Mouse (Mus musculus): Measurements from ENCODE around the gene Clca2.

Gene Clca2

DNA sequence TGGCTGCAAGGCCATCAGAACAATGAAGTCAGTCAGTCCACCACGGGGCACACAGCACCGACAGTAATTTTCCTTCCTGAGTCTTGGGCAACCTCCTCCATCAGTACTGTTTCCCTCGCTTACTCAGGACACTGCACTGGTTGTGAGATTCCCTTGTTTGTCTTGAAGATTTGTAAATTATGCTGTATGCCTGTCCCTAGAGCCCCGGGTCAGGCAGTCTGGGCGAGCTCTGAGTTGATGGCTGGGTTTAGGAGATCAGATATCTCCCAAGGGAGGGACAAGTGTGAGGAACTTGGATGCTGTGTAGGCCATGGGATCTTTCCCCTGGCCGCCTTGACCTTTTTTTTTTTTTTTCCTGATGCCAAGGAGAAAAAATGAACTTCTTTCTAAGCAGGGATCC, at the start of gene Clca2:
Gene Clca2, minus strand, starts transcription at position 153 of the 400 bp plus-strand sequence.
- DNase-seq = no peak

DNA sequence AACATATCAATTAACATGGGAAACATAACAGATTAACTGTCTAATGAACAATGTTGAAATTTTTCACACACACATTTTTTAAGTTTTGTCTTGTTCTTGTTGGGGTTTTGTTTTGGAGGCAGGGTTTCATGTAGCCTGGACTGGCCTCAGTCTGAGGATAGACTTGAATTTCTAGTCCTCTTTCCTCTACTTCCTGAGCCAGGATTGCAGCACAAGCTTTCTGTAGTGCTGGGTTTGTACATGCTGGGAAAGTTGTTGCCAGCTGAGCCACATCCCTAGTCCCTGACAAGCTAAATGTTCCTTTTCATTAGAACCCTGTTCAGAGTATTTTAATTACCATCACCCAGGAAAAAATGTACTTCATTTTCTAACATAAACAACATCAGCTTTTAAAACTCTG, 48.7 kb upstream of the Clca2 start:
- DNase-seq = no peak

DNA sequence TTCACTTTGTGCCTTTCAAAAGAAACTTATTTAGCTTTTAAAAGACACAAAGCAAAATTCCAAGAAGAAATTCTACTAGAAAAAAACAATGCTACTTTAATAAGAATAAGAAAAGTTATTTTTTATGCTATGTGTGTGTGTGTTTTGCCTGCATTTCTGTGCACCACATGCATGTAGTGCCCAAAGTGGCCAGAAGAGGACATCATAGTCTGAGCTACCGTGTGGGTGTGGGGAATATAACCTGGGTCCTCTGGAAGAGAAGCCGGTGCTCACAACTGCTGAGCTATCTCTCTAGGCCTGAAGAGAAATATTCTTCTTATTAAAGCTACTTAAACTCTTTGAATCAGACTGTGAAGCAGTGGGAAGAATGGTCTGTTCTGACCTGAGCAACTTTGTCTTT, 48.2 kb upstream of the Clca2 start:
- no peak for DNase-seq

DNA sequence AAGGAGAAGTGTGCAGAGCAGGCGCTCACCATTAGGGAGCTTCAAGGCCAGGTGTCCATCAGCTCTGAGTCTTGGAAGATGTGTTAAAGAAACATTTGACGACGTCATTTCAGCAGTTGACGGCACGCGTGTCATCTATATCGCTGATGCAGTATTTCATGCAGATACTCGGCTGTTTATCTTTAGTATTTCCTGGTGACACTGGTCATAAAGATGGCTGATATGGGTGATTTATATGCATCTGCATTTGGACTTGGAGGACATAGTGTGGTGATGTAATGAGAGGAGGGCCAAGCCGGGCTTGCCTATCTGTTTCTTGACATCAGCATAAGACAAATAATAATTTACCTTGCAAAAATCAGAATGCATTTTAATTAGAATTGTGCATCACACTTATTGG, 47.6 kb upstream of the Clca2 start:
- DNase-seq = no peak

DNA sequence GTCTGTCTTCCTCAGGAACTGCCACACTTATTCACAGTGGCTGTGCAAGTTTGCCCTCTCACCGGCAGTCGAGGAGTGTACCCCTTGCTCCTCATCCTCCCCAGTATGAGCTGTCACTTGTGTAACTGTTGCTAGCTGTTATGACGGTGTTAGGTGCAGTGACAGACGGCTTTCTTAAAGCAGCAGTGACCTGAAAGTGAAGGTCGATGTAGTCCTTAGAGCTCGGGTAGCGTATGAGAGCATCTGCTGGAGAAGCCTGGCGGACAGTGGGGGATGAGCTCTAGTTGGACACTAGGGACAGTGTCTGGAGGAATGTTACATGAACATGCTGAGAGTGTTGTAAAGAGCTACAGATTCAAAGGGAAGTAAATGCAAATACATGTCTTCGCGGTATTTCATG, 44.6 kb upstream of the Clca2 start:
- DNase-seq = no peak

DNA sequence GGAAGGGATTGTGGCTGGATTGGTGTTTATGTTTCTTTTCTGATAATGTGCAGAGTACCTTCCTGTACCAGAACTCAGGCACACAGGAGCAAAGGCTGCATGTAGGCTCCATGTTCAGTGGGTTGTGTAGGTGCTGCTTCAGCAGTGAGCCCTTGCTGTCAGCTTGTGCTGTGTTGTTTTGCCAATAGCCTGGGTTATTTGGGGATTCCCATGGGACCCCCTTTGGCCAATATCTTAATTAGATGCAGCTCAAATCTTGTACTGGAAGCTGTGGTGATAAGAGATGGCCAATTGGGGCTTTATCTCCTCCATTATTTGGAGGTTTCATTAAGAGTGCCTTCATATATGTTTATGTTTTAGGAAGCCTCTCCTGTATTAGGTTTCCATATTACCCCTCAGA, 43.7 kb upstream of the Clca2 start:
- no peak for DNase-seq

DNA sequence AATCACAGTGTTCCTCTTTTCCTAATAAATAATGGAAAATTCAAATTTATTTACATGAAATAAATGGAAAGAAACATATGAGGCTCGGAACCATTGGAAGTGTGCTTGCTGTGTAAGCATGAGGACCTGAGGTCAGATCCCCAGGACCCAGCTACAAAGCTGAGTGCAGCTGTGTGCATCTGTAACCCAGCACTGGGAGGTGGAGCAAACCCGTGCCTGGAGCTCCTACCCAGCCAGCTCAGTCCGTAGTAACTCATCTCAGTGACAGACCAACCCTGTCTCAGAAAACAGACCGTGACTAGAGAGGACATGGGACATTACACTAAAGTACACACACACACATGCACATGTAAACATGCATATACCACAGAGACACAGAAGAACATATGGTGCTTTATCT, 41.0 kb upstream of the Clca2 start:
- no peak for DNase-seq

DNA sequence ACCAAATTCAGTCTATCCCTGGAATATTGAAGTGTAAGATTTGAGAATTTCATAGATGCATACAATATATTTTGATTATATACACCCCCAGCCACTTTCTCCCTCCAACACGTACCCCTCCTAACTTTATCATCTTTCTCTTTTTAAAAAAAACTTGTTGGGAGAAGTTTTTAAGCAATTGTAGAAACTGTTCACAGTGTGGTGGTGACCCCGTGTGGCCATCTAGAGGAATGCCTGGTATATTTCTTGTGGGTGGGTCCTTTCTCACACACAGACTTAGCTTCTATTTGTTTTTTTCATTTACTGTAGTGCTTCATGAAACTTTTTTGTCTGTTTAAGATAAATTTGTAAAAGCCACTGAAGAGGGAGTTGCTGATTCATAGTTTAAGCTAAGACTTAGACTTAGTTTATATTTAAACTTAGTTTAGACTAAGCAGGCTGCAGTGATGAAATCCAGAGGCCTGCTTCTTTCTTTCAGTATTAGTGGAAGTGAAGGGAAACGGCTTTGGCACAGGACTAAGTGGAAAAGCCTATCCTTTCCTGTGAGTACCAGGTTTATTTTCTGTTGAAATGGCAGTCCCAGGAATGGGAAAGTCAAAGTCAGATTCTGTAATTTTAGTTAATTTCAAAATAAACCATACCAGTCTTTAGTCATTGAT, 32.1 kb upstream of the Clca2 start:
- DNase-seq = peak; percentile 5

DNA sequence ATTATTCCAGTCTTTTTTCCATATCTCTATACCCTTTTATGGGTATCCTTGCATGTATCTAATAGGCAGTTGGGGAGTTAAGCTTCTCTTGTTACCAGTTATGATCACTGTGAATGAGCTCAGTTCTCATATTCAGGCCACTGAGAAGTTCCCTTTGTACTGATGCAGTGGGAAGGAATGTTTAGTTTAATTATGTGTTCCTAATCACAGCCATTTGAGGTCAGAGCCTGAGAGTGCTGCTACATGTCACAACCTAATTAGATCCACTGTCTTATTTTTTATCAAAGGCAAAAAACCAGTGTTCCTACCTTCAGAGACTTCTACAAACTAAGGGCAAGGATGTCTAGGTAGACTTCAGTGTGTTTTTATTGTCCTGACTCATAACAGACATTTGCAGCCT, 30.1 kb upstream of the Clca2 start:
- no peak for DNase-seq

DNA sequence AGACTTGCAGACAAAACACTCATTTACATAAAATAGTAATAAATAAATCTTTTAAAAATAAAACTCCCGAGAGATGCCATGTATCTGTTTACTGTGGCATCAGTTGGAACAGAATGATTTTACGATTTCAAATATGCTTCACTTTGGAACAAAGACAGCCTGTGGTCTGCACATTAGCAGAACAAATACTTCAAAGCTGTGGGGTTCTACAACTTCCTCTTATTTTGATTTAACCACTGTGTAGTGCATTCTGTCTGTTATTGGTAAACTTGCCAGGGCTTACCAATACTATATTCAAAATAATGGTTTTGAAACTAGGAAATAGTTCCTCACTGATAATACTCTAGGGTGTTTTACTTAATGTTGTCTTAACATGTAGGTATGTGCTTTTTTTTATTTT, 27.4 kb upstream of the Clca2 start:
- DNase-seq = no peak

DNA sequence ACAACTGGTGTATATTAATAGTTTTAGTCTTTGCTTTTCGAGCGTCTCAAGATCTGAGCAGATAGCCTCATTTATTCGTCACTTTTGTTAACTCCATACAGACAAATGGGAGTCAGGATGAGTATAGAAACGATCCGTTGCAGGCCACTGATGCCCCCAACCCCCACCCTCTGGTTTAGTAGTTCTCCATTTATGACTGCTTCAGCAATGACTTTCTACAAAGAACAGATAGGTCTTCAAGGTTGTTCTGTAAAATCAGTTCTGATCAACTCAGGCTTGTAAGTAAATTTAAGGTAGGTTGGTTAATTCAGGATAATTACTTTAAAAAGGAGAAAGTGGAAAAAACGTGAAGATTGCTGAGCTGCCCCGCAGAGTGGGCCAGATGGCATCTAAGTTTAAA, 20.2 kb upstream of the Clca2 start:
- peak; percentile 10 for DNase-seq

DNA sequence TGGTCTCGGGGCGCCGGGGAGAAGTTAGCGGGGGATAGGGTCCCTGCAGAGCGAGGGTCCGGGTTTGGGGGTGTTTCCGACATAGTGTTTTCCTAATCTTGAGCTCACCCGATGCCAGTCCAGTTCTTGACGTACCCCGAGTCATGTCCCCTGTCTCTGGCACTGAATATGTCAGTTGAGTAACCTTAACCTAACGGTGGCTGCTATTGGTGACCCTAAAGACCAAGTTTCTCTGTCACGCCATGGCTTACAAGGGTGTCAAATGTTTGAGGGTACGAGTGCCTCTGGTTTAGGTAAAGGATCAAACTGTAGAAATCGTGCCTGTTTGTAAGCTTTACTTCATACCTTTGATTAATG, 19.7 kb upstream of the Clca2 start:
- DNase-seq = no peak

DNA sequence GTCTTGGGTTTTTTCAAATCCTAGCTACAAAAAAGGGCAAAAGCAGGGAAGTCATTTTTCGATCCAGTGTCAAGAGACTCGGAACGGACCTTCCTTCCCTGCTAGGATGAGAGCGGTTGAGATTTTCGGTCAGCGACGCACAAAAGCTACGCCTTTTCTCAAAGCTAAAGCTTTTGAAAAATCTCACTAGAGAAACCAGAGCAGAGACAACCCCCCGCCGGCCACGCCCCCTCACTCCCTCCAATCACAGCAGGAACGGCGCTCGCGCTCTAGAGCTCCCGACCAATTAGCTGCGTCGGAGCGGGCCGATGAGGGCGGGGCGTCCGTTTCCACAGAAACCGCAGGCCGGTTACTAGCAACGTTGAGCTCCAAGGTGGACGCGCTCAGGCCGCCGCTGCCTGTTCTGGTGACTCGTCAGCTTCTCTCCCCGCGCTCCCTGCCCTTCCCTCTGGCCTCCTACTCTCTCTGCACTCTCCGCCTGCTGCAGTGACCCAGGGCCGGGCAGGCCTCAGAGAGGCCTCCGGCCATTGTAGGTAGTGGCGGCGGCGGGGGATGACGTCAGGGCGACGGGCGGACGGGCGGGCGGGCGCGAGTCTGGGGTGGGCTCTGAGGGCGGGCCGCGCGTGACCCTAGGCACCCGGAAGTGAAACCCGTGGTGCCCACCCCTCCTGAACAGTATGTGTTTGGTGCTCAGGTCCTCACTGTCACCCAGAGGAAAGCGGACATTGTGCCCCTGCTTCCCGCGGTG, 19.2 kb upstream of the Clca2 start, which contains the start of gene Odf2l:
Gene Odf2l, plus strand, starts transcription at position 335 of the 748 bp plus-strand sequence.
- DNase-seq = peak; percentile 98

DNA sequence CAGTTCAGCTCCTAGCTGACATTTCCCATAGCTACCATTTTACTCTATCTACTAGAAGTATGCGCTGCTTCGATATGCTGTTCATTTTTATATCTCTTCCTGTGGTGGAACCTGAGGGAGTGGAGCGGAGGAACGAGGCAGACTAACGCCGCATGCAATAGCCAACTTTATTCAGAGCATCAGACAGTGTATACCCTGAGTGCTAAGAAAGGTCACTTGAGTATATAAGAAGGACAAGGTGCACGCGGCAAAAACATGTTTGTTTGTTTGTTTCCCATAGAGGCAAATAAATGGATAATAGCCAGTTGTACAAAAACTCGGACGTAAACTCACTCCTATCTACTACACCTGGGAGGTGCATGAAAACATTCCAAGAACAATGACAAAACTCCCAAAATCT, 18.4 kb upstream of the Clca2 start:
- DNase-seq = peak; percentile 3

DNA sequence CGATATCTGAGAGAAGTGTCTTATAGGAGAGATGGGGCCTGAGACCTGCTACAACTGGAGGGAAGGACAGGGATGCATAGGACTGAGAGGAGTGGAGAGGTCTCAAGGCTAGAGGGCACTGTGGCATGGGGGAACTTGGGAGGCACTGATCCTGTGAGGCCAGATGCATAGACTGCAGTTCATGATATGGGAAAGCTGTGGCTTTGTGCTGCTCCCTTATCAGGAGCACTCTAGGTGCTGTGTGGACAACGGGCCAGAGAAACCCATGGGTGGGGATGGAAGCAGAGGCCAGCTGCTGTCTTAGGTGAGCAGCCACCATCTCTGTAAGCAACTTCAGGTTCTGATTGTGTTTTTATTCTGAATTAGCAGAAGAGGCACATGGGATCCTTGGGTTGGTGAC, 15.9 kb upstream of the Clca2 start:
- DNase-seq = no peak

DNA sequence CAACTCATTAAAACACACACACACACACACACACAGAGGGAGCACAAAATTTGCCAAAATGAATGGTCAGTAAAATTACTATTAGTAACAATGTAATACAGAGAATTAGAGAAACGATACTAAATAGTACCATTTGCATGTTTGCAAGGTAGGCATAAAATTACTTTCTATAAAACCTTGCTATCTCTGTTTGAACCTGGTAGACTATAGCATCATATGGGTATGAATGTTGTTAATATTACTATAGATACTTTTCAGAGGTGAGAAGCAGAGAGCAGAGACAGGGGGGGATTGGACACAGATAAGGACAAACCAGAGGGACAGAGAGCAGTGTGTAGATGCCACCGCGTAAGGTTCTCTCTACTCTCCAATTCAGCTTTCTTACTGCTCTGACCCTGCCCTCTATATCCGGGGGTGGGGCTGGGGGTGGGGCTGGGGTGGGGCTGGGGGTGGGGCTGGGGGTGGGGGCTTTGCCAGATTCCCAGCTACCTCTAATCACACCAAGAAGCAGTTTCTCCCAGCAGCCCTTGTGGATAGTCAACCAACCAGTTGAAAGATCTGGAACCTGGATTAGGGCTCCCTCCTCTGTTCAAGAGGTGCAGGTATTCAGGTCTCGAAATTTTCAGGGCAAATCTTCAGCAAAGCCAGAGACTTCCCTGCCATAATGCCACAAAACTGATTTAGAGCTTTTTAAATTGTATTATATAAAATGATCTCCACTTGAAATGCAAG, 6.7 kb upstream of the Clca2 start:
- no peak for DNase-seq

DNA sequence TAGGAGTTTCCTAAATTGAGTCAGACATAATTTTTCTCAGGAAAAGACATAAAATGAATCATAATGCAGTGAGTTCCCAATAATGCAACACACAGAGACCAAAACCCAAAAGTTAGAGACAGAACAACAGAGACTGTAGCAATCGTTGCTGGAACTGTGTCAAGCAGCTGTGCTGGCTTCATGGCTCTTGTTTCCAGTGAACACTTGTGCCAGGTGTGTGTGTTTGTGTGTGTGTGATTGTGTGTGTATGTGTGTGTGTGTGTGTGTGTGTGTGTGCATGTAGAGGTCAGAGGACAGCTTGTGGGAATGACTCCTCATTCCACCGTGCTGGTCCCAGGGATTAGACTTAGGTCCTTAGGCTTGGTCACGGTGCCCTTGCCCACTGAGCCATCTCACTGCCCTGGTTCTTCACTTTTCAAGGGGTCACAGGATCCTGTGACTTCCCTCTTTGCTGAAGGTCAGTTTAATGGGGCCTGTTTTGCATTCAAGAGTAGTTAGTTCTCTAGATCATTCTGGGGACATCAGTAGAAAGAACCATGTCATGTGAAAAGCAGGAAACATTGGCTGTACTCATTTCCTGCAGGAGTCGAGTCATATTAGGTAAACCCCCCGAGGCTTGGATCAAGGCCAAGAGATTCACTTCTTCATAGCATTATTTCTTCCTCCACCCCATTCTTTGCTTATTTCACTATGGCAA, 6.0 kb upstream of the Clca2 start:
- DNase-seq = no peak

DNA sequence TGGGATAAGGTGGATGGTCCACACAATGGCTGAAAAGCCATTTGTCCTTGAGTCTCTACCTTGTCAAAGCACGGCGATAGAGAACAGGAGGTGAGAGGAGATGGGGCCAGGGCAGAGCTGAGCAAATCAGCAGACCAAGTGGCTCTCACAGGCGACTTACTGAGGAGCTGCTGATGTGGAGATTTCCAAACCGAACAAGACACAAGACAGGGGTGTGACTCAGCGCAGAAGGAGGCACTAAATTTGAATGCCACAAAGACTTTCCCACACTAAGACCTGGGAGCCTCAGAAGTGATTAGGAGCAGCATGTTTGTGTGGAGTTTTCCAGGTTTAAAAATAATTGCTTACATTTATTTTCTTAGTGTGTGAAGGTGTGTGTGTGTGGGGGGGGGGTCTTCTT, 4.5 kb upstream of the Clca2 start:
- DNase-seq = no peak

DNA sequence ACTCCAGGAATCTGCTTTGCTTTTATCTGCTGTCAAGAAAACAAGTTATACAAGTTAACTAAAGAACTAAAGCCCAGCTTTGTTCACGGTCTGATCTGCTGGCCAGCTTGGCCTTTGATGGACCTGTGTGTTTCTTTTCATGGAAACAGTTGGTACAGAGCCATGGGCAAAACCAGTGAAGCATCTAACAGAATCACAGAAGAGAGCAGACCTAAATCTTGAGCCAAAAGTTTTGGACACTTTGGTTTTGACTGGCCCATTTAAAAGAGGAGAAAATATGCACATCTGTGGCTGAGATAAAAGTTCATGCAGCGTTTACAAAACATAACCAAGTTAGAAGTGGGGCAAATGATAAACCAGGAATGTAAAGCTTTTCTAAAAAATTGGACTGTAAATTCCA, 4.1 kb upstream of the Clca2 start:
- no peak for DNase-seq

DNA sequence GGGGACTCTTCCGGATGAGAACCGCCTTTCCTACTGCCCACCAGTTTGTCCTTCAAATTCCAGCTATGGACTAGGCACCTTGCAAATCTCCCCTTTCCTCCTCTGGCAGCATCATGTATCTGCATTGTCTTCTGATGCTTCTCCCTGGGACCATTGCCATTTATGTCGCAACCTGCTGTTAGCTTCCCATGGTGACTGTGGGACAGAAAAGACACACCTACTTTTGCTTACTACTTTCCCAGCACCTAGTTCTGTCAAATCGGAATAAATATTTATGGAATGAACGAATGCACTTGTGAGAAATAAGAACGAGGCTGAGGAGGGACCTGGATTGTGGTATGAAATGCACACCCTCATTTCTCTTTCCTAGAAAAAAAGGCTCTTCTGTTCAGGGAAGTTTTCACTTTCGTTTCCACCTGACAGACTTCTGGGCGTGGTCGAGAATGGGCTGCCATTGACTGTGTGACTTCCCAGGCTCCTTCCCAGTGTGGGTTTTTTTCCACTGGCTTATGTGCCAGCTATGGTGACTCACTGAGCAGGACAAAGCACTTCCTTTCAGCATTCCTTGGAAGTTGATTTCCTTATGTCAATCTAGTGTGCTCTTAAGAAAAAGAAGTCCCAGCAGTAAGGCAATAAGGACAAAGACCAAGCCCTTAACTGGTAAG, 2.8 kb upstream of the Clca2 start:
- DNase-seq = no peak

DNA sequence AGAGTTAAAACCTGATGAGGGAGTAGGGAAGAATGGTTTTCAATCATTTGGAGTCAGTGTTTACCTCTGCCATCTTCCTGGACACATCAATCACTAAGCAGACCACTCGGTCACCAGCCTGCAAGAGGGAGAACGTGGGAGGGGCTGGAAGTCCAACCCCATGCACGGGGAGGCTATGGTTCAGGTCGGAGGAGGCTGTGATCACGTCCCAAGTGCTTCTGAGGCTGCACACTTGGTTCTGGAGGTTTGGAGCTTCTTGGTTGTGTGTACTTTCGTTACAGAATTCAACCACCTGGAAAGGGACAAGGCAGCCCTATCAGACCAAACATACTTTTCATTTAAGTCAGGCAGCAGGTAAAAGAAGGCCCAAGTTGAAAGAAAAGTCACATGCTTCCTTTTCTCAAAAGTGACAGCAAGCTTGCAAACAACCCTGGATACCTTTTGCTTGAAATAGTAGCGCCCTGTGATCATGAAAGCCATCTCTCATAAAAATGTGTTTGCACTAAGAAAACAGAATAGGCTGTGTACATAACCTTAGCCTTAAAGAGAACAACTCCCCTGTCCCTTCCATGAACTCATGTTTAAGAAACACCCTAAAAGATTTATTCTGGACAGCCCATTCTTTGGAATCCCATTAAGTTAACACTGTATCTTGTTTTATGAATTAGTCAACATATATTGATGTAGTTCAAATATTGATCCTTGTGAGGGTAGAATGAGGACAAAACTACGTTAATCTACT, 11.2 kb downstream of the Clca2 start:
- DNase-seq = no peak

DNA sequence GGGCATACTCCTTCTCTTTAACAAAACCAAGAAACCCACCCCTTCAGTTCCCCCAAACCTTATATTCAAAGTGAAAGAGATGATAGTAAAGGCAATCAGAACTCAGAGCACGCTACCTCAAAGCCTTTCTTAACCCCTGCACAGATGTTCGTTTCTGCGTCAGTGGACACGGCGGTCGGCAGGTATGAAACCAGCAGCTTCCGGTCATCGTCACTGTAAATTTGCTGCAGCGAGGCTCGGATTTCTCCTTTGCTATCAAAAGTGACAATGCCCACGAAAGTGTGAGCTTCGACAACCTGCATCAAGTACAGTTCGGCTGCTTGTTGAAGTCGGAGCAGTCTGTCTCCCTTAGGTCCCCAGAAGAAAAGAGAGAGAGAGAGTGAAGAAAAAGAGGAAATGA, 13.1 kb downstream of the Clca2 start:
- DNase-seq = no peak

Measured in cerebellum, adult 8-10 months (tissue).